Mouse (Mus musculus): ENCODE measurements around the gene Krt20.

Krt20 gene

GRCm38 (mm10) chr11:99414463-99415147 lies 23.3 kb downstream of the Krt20 start:
- in situ Hi-C loops (cut with MboI, MseI) = loop anchor here in 1 of 2 experiments (5.0 kb wide), 1 partner anchor 48 kb away; no protein-coding TSS in a partner anchor

- in situ Hi-C loops (cut with MboI, MseI) = loop anchor here in 1 of 2 experiments (5.0 kb wide), 1 partner anchor 49 kb away; no protein-coding TSS in a partner anchor
Observed at GRCm38 (mm10) chr11:99413247-99413646, 24.7 kb downstream of the Krt20 start.

DNA sequence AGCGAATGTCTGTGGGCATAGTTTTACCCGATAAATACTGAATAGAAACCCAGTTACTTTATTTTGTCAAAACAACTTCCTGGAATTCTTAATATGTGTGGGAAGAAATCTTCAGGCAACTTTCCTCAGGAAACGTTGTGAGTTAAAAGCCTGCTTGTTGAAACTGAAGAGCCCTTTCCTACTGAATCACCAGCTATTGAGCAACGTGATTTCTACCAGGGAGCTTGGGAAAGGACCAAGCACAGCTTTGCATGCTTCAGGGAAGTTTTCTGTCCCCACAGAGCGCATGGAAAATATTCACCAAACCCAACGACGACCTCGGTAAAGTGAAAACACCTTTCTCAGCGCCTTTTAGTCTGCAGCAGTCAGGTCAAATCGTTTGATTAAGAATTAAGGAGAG lies 31.8 kb downstream of the Krt20 start:
- in situ Hi-C loops (cut with MboI, MseI) = no loop called here

GRCm38 (mm10) chr11:99399956-99400549 lies 37.9 kb downstream of the Krt20 start:
- in situ Hi-C loops (cut with MboI, MseI) = no loop called here

DNA sequence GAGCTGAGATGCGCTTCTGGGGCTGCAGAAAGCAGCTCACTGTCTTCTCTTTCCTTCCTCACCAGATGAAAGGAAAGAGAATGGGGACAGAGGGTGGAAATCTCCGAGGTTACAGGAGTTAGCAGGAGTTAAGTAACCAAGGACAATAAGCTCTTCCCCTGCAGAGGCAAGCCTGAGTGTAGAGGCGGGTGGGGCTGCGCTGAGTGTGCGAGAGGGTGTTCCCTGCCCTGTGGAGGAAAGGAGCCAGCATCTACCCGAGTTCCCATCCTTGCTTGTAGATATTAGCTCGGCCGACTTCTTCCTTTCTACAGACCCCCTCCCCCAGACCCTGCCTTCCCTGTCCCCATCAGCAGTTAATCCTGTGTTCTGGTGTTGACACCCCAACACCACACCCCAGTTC lies 39.1 kb downstream of the Krt20 start:
- in situ Hi-C loops (cut with MboI, MseI) = no loop called here

GRCm38 (mm10) chr11:99398084-99398483 lies 39.9 kb downstream of the Krt20 start:
- in situ Hi-C loops (cut with MboI, MseI) = no loop called here

- in situ Hi-C loops (cut with MboI, MseI) = no loop called here
Observed at GRCm38 (mm10) chr11:99396661-99397060, 41.3 kb downstream of the Krt20 start.

DNA sequence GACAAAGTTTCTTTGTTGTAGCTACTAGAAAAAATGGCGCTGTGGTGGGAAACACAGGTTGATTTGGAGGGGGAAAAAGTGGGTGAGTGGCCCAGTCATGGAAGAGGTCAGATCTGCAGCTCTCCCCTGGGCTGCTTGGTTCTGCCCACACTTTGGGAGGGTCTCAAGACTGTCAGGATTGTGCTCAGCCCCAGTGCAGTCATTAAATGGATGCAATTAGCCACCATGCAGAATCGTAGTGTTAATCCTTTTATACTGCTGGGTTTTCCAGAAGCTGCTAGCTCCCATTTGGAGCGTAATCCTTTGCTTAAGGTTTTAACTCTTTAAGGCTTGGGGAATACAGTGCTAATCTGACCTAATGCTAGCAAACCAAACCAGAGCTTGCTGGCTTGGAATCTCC lies 41.9 kb downstream of the Krt20 start:
- in situ Hi-C loops (cut with MboI, MseI) = no loop called here

- in situ Hi-C loops (cut with MboI, MseI) = no loop called here
Observed at GRCm38 (mm10) chr11:99392492-99392891, 45.5 kb downstream of the Krt20 start.

DNA sequence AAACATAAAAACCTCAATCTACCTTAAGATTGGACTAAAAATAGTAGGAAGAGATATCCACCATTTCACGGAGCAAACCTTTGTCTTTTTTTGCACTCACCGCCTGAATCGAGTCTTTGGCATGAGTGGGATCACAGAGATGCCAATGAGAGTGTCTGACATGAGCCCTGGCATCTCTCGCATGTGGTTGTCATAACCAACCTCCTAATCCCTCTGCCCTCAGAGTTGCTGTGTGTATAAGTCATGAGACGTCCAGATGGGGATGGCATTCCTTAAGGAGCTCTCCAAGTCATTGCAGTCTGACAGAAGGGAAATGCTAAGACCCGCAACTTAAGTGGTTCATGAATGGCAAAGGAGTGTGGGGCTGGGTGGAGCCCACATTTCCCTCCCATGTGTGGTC lies 46.6 kb downstream of the Krt20 start:
- in situ Hi-C loops (cut with MboI, MseI) = no loop called here

- in situ Hi-C loops (cut with MboI, MseI) = no loop called here
Observed at GRCm38 (mm10) chr11:99390866-99391265, 47.1 kb downstream of the Krt20 start.

- in situ Hi-C loops (cut with MboI, MseI) = no loop called here
Observed at GRCm38 (mm10) chr11:99389264-99389663, 48.7 kb downstream of the Krt20 start, which contains the start of gene Krt10. TSS of gene Krt10 (minus strand) at chr11:99389364.

- in situ Hi-C loops (cut with MboI, MseI) = no loop called here
Observed at GRCm38 (mm10) chr11:99388661-99389060, 49.3 kb downstream of the Krt20 start.

DNA sequence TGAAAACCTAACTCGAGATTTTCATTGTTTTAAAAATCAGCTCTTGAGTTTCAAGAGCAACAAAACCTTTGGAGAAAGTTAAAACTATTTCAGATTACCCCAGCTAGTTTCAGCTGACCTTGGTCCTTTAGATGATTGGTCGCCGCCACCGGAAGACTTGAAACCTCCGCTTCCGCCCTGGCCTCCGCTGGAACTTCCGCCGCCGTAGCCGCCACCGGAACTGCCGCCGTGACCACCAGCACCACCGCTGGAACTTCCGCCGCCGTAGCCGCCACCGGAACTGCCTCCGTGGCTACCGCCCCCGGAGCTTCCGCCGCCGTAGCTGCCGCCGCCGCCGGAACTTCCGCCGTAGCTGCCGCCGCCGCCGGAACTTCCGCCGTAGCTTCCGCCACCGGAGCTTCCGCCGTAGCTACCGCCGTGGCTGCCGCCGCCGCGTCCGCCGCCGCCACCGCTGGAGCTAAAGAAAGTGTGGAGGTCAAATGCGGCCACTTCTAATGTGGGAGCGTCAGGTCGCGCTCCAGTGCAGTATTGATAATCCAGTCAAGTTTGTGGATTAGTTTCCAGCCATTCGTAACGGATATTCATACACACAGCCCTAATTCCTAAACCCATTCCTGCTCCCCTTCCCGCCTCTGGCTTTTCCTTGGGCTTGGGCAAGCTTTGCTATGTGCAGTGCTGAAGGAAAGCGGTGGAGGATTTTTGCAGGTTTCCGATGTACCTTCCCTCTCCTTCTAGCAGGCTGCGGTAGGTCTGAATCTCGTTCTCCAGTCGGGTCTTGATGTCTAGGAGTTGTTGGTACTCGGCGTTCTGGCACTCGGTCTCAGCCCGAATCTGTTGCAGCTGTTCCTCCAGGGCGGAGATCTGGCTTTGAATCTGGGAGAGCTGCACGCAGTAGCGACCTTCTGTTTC lies 51.9 kb downstream of the Krt20 start:
- in situ Hi-C loops (cut with MboI, MseI) = no loop called here

DNA sequence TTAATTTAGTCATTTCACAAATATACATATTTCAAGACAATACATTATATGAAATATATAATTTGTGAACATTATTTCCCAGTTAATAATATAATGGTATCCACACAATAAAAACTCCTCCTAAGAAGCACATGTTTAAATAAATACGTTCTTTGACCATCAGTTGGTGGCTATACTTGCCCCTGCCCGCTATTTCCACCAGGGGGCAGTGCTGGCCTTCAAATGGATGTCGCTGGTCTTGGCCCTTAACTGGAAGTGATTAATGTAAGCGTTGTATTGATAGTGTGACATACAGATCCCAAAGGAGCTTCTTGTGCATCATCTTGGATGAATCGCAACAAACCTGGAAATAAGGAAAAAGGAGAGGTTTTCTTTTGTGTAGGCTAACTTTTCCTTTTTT lies 58.4 kb downstream of the Krt20 start:
- in situ Hi-C loops (cut with MboI, MseI) = no loop called here
